Mouse (Mus musculus): ENCODE results near the gene Cbarp. TPM values are rescaled to one million over a fixed set of nuclear protein-coding genes. Genes with fewer than 3 reads are reported as not detected.

Cbarp gene
- polyA plus RNA-seq, 1 experiment from 2014 or later, result 5.1 TPM

DNA sequence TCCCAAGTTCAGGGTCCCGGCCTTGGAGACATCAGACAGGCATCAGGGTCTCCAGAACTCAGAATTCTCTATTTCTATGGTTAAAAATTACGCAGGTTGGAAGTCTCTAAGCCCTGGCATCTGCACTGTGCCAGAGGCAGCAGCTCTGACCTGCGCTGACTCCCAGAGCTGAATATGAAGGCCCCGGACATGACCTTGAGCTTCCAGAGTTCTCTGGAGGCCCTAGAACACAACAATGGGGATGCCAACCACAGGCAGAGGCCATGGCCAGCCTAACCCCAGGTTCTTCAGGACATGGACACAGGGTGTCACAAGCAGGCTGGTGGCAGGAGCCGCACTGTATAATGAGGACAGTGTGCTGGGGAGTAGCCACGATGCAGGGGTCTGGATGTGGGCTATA lies 46.5 kb downstream of the Cbarp start:
- no peaks in the 10 kb centered on the region for H3K9me3 ChIP-seq
- H3K36me3 ChIP-seq, result no peaks in the 10 kb centered on the region
- 88% methylated on average over 6 of the region's 6 CpGs for WGBS
- H3K27me3 ChIP-seq (replicated peaks), result no peaks in the 10 kb centered on the region
- H3K4me3 ChIP-seq (replicated peaks), result no peak overlapping the region
- H3K27ac ChIP-seq, result no peak overlapping the region
- ATAC-seq, result no peak
- no peak overlapping the region for H3K9ac ChIP-seq
- no peak overlapping the region for H3K4me2 ChIP-seq (replicated peaks)
- peaks cover 30% of the 10 kb centered on the region for H3K4me1 ChIP-seq (replicated peaks)

DNA sequence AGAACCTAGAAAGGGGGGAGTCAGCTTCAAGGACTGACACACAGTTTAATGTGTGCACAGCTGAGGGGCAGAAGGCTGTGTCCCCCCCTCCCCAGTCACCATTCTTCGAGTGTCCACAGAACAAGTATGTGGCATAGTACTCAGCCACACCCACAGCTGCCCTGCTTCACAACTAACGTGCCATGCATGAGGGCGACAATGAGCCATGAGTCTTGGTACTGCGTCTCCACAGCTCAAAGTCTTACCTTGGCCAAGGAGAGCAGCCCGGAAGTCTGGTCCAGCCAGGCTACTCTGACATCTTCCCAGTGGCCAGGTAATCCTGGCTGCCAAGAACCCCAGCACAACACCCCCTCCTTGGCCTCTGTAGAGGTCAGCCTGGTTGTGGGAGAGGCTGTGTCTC lies 47.9 kb downstream of the Cbarp start:
- WGBS, result 74% methylated on average over 5 of the region's 5 CpGs
- no peak overlapping the region for H3K9ac ChIP-seq
- no peak overlapping the region for H3K27ac ChIP-seq
- no peaks in the 10 kb centered on the region for H3K9me3 ChIP-seq
- no peak for ATAC-seq
- H3K4me3 ChIP-seq (replicated peaks), result no peak overlapping the region
- no peaks in the 10 kb centered on the region for H3K27me3 ChIP-seq (replicated peaks)
- no peaks in the 10 kb centered on the region for H3K36me3 ChIP-seq
- no peak overlapping the region for H3K4me2 ChIP-seq (replicated peaks)
- peaks cover 16% of the 10 kb centered on the region for H3K4me1 ChIP-seq (replicated peaks)

DNA sequence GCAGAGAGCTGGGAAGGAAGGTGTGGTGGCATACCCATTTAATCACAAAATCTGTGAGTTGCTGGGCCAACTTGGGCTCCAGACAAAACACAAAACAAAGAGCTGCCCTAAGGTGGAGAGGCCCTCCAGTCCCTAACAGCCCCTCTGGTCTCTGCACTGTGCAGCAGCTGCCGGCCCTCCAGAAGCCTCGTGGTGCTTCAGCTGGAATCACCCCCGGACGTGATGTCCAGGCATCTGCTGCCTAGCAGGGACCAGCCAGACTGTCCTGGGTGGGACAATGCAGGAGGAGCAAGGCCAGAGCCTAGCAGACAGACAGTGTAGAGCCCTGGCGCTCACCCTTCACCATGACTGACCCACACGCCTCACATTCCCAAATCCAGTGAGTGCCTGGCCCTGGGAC lies 49.1 kb downstream of the Cbarp start:
- no peaks in the 10 kb centered on the region for H3K36me3 ChIP-seq
- H3K27ac ChIP-seq, result no peak overlapping the region
- no peak overlapping the region for H3K9ac ChIP-seq
- 87% methylated on average over 6 of the region's 6 CpGs for WGBS
- no peaks in the 10 kb centered on the region for H3K9me3 ChIP-seq
- no peak overlapping the region for H3K4me2 ChIP-seq (replicated peaks)
- ATAC-seq, result no peak
- H3K27me3 ChIP-seq (replicated peaks), result no peaks in the 10 kb centered on the region
- H3K4me1 ChIP-seq (replicated peaks), result 0 out of 2 replicates have a peak, but pooled peaks cover 8% of the 10 kb centered on the region
- H3K4me3 ChIP-seq (replicated peaks), result no peak overlapping the region

GRCm38 (mm10) chr10:80089146-80089545 lies 51.5 kb downstream of the Cbarp start:
- no peak overlapping the region for H3K4me2 ChIP-seq (replicated peaks)
- ATAC-seq, result 0 out of 2 replicates have a peak, but pooled peaks have one; percentile 25
- no peak overlapping the region for H3K9ac ChIP-seq
- no peak overlapping the region for H3K27ac ChIP-seq
- H3K36me3 ChIP-seq, result peaks cover 3% of the 10 kb centered on the region; the same call in 1 of the 2 replicates
- no peaks in the 10 kb centered on the region for H3K27me3 ChIP-seq (replicated peaks)
- 55% methylated on average over 4 of the region's 4 CpGs for WGBS
- 0 out of 2 replicates have a peak, but pooled peaks cover 15% of the 10 kb centered on the region for H3K4me1 ChIP-seq (replicated peaks)
- H3K9me3 ChIP-seq, result no peaks in the 10 kb centered on the region
- no peak overlapping the region for H3K4me3 ChIP-seq (replicated peaks)

DNA sequence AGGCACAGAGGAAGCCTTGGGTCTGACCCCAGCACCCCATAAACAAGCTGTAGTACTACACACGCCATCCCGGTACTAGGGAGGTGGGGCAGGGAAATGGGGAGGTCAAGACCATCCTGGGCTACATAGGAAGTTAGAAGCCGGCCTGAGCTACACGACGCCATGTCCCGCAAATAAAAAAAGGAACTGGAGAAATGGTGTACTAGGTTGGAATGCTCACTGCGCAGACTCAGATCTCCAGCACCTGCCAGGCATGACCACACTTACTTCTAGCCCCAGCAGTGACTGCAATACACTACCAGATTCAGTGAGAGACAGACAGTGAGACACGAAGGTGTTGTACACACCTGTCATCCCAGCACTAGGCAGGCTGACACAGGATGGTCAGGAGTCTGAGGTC lies 53.2 kb downstream of the Cbarp start:
- Histone ChIP-seq H3K27me3 (replicated peaks) (no peaks in the 10 kb centered on the region), H3K9me3 (no peaks in the 10 kb centered on the region), H3K4me1 (replicated peaks) (peaks cover 16% of the 10 kb centered on the region; the same call in 1 of the 2 replicates), H3K36me3 (peaks cover 10% of the 10 kb centered on the region), H3K27ac (no peak overlapping the region), H3K9ac (no peak overlapping the region), H3K4me2 (replicated peaks) (no peak overlapping the region), H3K4me3 (replicated peaks) (no peak overlapping the region)
- ATAC-seq, result no peak
- WGBS, result 87% methylated on average over 8 of the region's 8 CpGs

GRCm38 (mm10) chr10:80086847-80087246 lies 53.8 kb downstream of the Cbarp start:
- Histone ChIP-seq H3K9me3 (no peaks in the 10 kb centered on the region), H3K27ac (no peak overlapping the region), H3K36me3 (peaks cover 15% of the 10 kb centered on the region), H3K27me3 (replicated peaks) (no peaks in the 10 kb centered on the region), H3K4me3 (replicated peaks) (no peak overlapping the region), H3K9ac (no peak overlapping the region), H3K4me1 (replicated peaks) (peaks cover 16% of the 10 kb centered on the region; the same call in 1 of the 2 replicates), H3K4me2 (replicated peaks) (no peak overlapping the region)
- no peak for ATAC-seq
- WGBS, result 68% methylated on average over 3 of the region's 3 CpGs

DNA sequence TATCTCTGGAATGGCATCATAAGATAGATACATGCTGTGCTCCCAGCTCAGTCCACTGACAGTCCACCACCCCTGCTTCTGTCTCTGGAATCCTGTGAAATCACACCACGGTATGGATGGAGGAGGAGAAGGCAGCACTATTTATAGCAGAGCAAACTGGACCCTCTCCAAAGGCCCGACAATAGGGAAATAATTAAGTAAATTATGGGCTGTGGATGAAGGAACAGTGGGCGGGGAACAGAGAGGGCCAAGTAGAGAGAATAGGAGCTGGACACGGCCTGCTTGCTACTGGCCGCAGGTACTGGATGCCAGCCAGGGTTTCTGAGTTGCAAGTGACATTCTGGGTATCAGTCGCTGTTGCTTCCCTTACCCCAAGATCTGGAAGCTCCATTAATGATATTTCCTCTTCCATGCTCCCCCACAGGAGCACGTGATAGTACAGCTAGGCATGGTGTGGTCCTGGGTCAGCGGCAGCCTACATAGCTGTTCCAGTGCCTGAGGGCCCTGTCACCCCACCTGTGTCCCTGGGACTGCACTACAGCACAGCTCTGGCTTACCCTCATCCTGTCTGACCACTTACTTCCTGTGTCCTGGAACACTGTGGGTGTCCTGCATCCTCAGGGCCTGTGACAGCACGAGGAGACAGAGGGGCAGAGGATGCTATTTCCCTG lies 55.7 kb downstream of the Cbarp start:
- Histone ChIP-seq H3K36me3 (peaks cover 29% of the 10 kb centered on the region), H3K4me1 (replicated peaks) (peaks cover 21% of the 10 kb centered on the region; the same call in 1 of the 2 replicates), H3K4me3 (replicated peaks) (no peak overlapping the region), H3K27ac (0 out of 2 replicates have a peak overlapping the region, but pooled peaks have one; percentile 2), H3K4me2 (replicated peaks) (no peak overlapping the region), H3K9me3 (no peaks in the 10 kb centered on the region), H3K9ac (0 out of 2 replicates have a peak overlapping the region, but pooled peaks have one; percentile 8), H3K27me3 (replicated peaks) (no peaks in the 10 kb centered on the region)
- no peak for ATAC-seq
- 63% methylated on average over 9 of the region's 9 CpGs for WGBS

GRCm38 (mm10) chr10:80081075-80081474 lies 59.6 kb downstream of the Cbarp start:
- Histone ChIP-seq H3K27ac (no peak overlapping the region), H3K9me3 (no peaks in the 10 kb centered on the region), H3K36me3 (peaks cover 33% of the 10 kb centered on the region), H3K9ac (no peak overlapping the region), H3K27me3 (replicated peaks) (no peaks in the 10 kb centered on the region), H3K4me3 (replicated peaks) (no peak overlapping the region), H3K4me1 (replicated peaks) (peaks cover 21% of the 10 kb centered on the region; the same call in 1 of the 2 replicates), H3K4me2 (replicated peaks) (no peak overlapping the region)
- peak; percentile 52; the same call in 1 of the 2 replicates for ATAC-seq
- 73% methylated on average over 3 of the region's 3 CpGs for WGBS

Other genes with a start within 250 kb of the Cbarp start
- not detected in 2 replicates for gene Cfd, start 250.0 kb downstream of the Cbarp start, polyA plus RNA-seq (2015; fragmentation: Nextera tagmentation; extraction: Ambion mirVana)
- 37.3 and 39.8 TPM in 2 replicates for gene Med16, start 231.9 kb downstream of the Cbarp start, polyA plus RNA-seq (2015; fragmentation: Nextera tagmentation; extraction: Ambion mirVana)
- gene Gm26602, start 230.0 kb downstream of the Cbarp start, polyA plus RNA-seq (2015; fragmentation: Nextera tagmentation; extraction: Ambion mirVana), result 17.7 TPM in 1 of 2 replicates, not detected in the other
- gene Kiss1r, start 223.9 kb downstream of the Cbarp start, polyA plus RNA-seq (2015; fragmentation: Nextera tagmentation; extraction: Ambion mirVana), result 0.52 and 1.1 TPM in 2 replicates
- 108 and 116 TPM in 2 replicates for gene R3hdm4, start 219.6 kb downstream of the Cbarp start, polyA plus RNA-seq (2015; fragmentation: Nextera tagmentation; extraction: Ambion mirVana)
- 18.7 and 19.0 TPM in 2 replicates for gene Arid3a, start 213.8 kb downstream of the Cbarp start, polyA plus RNA-seq (2015; fragmentation: Nextera tagmentation; extraction: Ambion mirVana)
- gene Wdr18, start 180.7 kb downstream of the Cbarp start, polyA plus RNA-seq (2015; fragmentation: Nextera tagmentation; extraction: Ambion mirVana), result 90.3 and 94.8 TPM in 2 replicates
- gene Grin3b, start 170.1 kb downstream of the Cbarp start, polyA plus RNA-seq (2015; fragmentation: Nextera tagmentation; extraction: Ambion mirVana), result 0.11 TPM in 2 replicates
- 18.1 and 19.6 TPM in 2 replicates for gene Tmem259, start 156.5 kb downstream of the Cbarp start, polyA plus RNA-seq (2015; fragmentation: Nextera tagmentation; extraction: Ambion mirVana)
- 239 and 242 TPM in 2 replicates for gene Cnn2, start 152.3 kb downstream of the Cbarp start, polyA plus RNA-seq (2015; fragmentation: Nextera tagmentation; extraction: Ambion mirVana)
- gene Abca7, start 144.3 kb downstream of the Cbarp start, polyA plus RNA-seq (2015; fragmentation: Nextera tagmentation; extraction: Ambion mirVana), result 3.0 and 3.7 TPM in 2 replicates
- 6.3 and 6.5 TPM in 2 replicates for gene Arhgap45, start 124.2 kb downstream of the Cbarp start, polyA plus RNA-seq (2015; fragmentation: Nextera tagmentation; extraction: Ambion mirVana)
- gene Polr2e, start 101.0 kb downstream of the Cbarp start, polyA plus RNA-seq (2015; fragmentation: Nextera tagmentation; extraction: Ambion mirVana), result 206 and 218 TPM in 2 replicates
- 712 and 771 TPM in 2 replicates for gene Gpx4, start 93.7 kb downstream of the Cbarp start, polyA plus RNA-seq (2015; fragmentation: Nextera tagmentation; extraction: Ambion mirVana)
- gene Sbno2, start 35.3 kb downstream of the Cbarp start, polyA plus RNA-seq (2015; fragmentation: Nextera tagmentation; extraction: Ambion mirVana), result 12.8 and 14.0 TPM in 2 replicates
- gene Stk11, start 25.0 kb downstream of the Cbarp start, polyA plus RNA-seq (2015; fragmentation: Nextera tagmentation; extraction: Ambion mirVana), result 14.4 and 21.2 TPM in 2 replicates
- 701 and 737 TPM in 2 replicates for gene Atp5d, start 2.2 kb downstream of the Cbarp start, polyA plus RNA-seq (2015; fragmentation: Nextera tagmentation; extraction: Ambion mirVana)
- 14.1 and 16.1 TPM in 2 replicates for gene Midn, start 7.4 kb upstream of the Cbarp start, polyA plus RNA-seq (2015; fragmentation: Nextera tagmentation; extraction: Ambion mirVana)
- gene Cirbp, start 25.1 kb upstream of the Cbarp start, polyA plus RNA-seq (2015; fragmentation: Nextera tagmentation; extraction: Ambion mirVana), result 69.4 and 83.9 TPM in 2 replicates
- 22.9 and 25.1 TPM in 2 replicates for gene 1600002K03Rik, start 32.1 kb upstream of the Cbarp start, polyA plus RNA-seq (2015; fragmentation: Nextera tagmentation; extraction: Ambion mirVana)
- 13.6 and 15.0 TPM in 2 replicates for gene Efna2, start 38.6 kb upstream of the Cbarp start, polyA plus RNA-seq (2015; fragmentation: Nextera tagmentation; extraction: Ambion mirVana)
- 53.0 and 55.2 TPM in 2 replicates for gene Mum1, start 85.6 kb upstream of the Cbarp start, polyA plus RNA-seq (2015; fragmentation: Nextera tagmentation; extraction: Ambion mirVana)
- 467 and 534 TPM in 2 replicates for gene Ndufs7, start 108.3 kb upstream of the Cbarp start, polyA plus RNA-seq (2015; fragmentation: Nextera tagmentation; extraction: Ambion mirVana)
- gene Gamt, start 120.2 kb upstream of the Cbarp start, polyA plus RNA-seq (2015; fragmentation: Nextera tagmentation; extraction: Ambion mirVana), result 71.0 and 112 TPM in 2 replicates
- 53.1 and 57.0 TPM in 2 replicates for gene Dazap1, start 120.7 kb upstream of the Cbarp start, polyA plus RNA-seq (2015; fragmentation: Nextera tagmentation; extraction: Ambion mirVana)
- 974 and 1,020 TPM in 2 replicates for gene Rps15, start 151.6 kb upstream of the Cbarp start, polyA plus RNA-seq (2015; fragmentation: Nextera tagmentation; extraction: Ambion mirVana)
- gene Apc2, start 155.1 kb upstream of the Cbarp start, polyA plus RNA-seq (2015; fragmentation: Nextera tagmentation; extraction: Ambion mirVana), result 4.9 and 6.5 TPM in 2 replicates
- 51.4 and 51.5 TPM in 2 replicates for gene 2310011J03Rik, start 179.7 kb upstream of the Cbarp start, polyA plus RNA-seq (2015; fragmentation: Nextera tagmentation; extraction: Ambion mirVana)
- 8.1 and 8.8 TPM in 2 replicates for gene Pcsk4, start 188.7 kb upstream of the Cbarp start, polyA plus RNA-seq (2015; fragmentation: Nextera tagmentation; extraction: Ambion mirVana)
- 132 and 159 TPM in 2 replicates for gene Reep6, start 189.1 kb upstream of the Cbarp start, polyA plus RNA-seq (2015; fragmentation: Nextera tagmentation; extraction: Ambion mirVana)
- gene Adamtsl5, start 207.6 kb upstream of the Cbarp start, polyA plus RNA-seq (2015; fragmentation: Nextera tagmentation; extraction: Ambion mirVana), result 19.3 and 20.4 TPM in 2 replicates
- 0.32 and 0.63 TPM in 2 replicates for gene Plk5, start 215.6 kb upstream of the Cbarp start, polyA plus RNA-seq (2015; fragmentation: Nextera tagmentation; extraction: Ambion mirVana)
- gene Mex3d, start 246.8 kb upstream of the Cbarp start, polyA plus RNA-seq (2015; fragmentation: Nextera tagmentation; extraction: Ambion mirVana), result 5.5 and 6.9 TPM in 2 replicates

All from intestine, embryonic 15.5 days (tissue).